ENCODE assay signal across 26 mouse cellular contexts in the genomic region with DNA sequence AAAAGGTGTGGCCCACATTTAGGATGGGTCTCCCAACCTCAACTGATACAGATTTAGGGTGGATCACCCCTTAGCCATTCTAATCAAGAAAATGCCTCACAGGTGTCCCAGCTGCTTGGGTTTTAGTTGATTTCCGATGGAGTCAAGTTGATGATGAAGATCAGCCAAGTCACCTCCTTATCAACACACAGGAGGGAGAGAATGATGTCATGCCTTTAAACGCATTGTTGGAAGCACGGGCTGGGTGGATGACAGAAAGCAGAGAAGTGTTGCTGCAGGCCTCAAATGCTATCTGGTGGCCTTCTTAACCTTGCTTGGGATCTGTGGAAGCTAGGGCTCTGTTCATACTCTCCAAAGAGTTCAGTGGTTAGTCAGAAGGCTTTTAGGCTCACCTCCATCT. TPM values are rescaled to one million over a fixed set of nuclear protein-coding genes. Genes with fewer than 3 reads are reported as not detected.
DNase-seq lines count a peak whose midpoint lies in the region; ATAC-seq and TF ChIP-seq lines count a peak whose summit lies in the region.
"Had no signal": no experiment of that assay in that cellular context is flagged by ENCODE, and none has a peak within 500 bp of the region (broad histone marks: within the 10 kb centered on the region; RNA-seq: fewer than 3 reads in every experiment).

No protein-coding gene starts in this region.

- 47% methylated on average over 3 of the region's 3 CpGs for WGBS in heart, embryonic 10.5 days
- 31% methylated on average over 3 of the region's 3 CpGs for WGBS in heart, adult 2 months
- WGBS in liver, postnatal 0 days (ENCODE audit: insufficient replicate concordance), result 57% methylated on average over 3 of the region's 3 CpGs

- H3K4me1 ChIP-seq in heart, embryonic 10.5 days, result peaks cover 14% of the 10 kb centered on the region
- peaks cover 12% of the 10 kb centered on the region for H3K4me1 ChIP-seq in heart, adult 2 months (ENCODE audit: control insufficient read depth, insufficient read depth, low read length)
- H3K4me1 ChIP-seq in megakaryocyte, embryonic 14.5 days, result peaks cover 72% of the 10 kb centered on the region
- peaks cover 22% of the 10 kb centered on the region for H3K4me1 ChIP-seq in liver, postnatal 0 days (ENCODE audit: insufficient read depth)
- H3K4me1 ChIP-seq: hindbrain, embryonic 13.5 days had no signal

- H3K27me3 ChIP-seq in heart, embryonic 10.5 days (ENCODE audit: insufficient read depth, poor library complexity, severe bottlenecking), result no peaks in the 10 kb centered on the region
- H3K27me3 ChIP-seq in heart, adult 2 months (ENCODE audit: control insufficient read depth, insufficient read depth, low read length), result no peaks in the 10 kb centered on the region
- no peaks in the 10 kb centered on the region for H3K27me3 ChIP-seq in megakaryocyte, embryonic 14.5 days (replicated peaks)
- H3K27me3 ChIP-seq in liver, postnatal 0 days (ENCODE audit: insufficient read depth, low read length), result no peaks in the 10 kb centered on the region
- H3K27me3 ChIP-seq: embryonic facial prominence, embryonic 15.5 days; heart, embryonic 15.5 days; hindbrain, embryonic 13.5 days had no signal

- no peak overlapping the region for H3K4me3 ChIP-seq in heart, embryonic 10.5 days
- H3K4me3 ChIP-seq in heart, adult 2 months, result no peak overlapping the region
- peak overlapping the region; percentile 78 for H3K4me3 ChIP-seq in megakaryocyte, embryonic 14.5 days (replicated peaks)
- H3K4me3 ChIP-seq in liver, postnatal 0 days (ENCODE audit: low read depth, low read length), result no peak overlapping the region
- H3K4me3 ChIP-seq: embryonic facial prominence, embryonic 15.5 days; erythroblast, embryonic 14.5 days; forebrain, embryonic 10.5 days; heart, embryonic 15.5 days; hindbrain, embryonic 13.5 days had no signal

- no peak for TF ChIP-seq EP300 in heart, adult 2 months (IDR thresholded peaks at IDR 0.05; ENCODE audit: insufficient read depth, low read depth, low read length)
- no peak for TF ChIP-seq EP300 in liver, postnatal 0 days (IDR thresholded peaks at IDR 0.05; ENCODE audit: low read depth)

- no peak for TF ChIP-seq POLR2A in heart, adult 2 months (IDR thresholded peaks at IDR 0.05; ENCODE audit: insufficient read depth, low read depth, low read length)

- intact Hi-C loops in heart, adult 2 months (cut with DNase I), result no loop called here

- H3K27ac ChIP-seq in heart, embryonic 10.5 days, result 0 out of 2 replicates have a peak overlapping the region, but pooled peaks have one; percentile 36
- H3K27ac ChIP-seq in heart, adult 2 months, result no peak overlapping the region
- peak overlapping the region; percentile 31 for H3K27ac ChIP-seq in liver, postnatal 0 days (ENCODE audit: low read depth)
- H3K27ac ChIP-seq: embryonic facial prominence, embryonic 15.5 days; forebrain, embryonic 10.5 days; heart, embryonic 15.5 days; hindbrain, embryonic 13.5 days; hindbrain, postnatal 0 days had no signal

- no peak overlapping the region for H3K9ac ChIP-seq in heart, adult 2 months (ENCODE audit: low read depth, low read length)
- no peak overlapping the region for H3K9ac ChIP-seq in liver, postnatal 0 days (replicated peaks)
- H3K9ac ChIP-seq: embryonic facial prominence, embryonic 15.5 days; heart, embryonic 15.5 days; hindbrain, embryonic 13.5 days had no signal

- DNase-seq in heart, embryonic 10.5 days (ENCODE audit: low spot score), result no peak
- no peak for DNase-seq in heart, adult 2 months
- no peak for DNase-seq in liver, postnatal 0 days
- DNase-seq in thymus, postnatal 0 days (ENCODE audit: low spot score), result no peak
- no peak for DNase-seq in frontal cortex, postnatal 25 days (ENCODE audit: low spot score in 2 of 2)
- DNase-seq: adrenal gland, postnatal 10 days; cerebellum, adult 11 months; cerebellum, adult 8-10 months; cerebellum, postnatal 14 days; embryo, embryonic 11 days; gastrocnemius, postnatal 36 days; heart, adult 18-20 months; heart, postnatal 14 days had no signal

- no peaks in the 10 kb centered on the region for H3K9me3 ChIP-seq in heart, embryonic 10.5 days
- peaks cover 5% of the 10 kb centered on the region; the same call in 1 of the 2 replicates for H3K9me3 ChIP-seq in megakaryocyte, embryonic 14.5 days
- no peaks in the 10 kb centered on the region for H3K9me3 ChIP-seq in liver, postnatal 0 days (ENCODE audit: low read length)
- H3K9me3 ChIP-seq: heart, embryonic 15.5 days; hindbrain, embryonic 13.5 days had no signal

- H3K36me3 ChIP-seq in heart, embryonic 10.5 days, result no peaks in the 10 kb centered on the region
- no peaks in the 10 kb centered on the region; the same call in 1 of the 2 replicates for H3K36me3 ChIP-seq in heart, adult 2 months (ENCODE audit: control insufficient read depth, insufficient read depth, low read length)
- peaks cover 5% of the 10 kb centered on the region for H3K36me3 ChIP-seq in megakaryocyte, embryonic 14.5 days (replicated peaks; ENCODE audit: low read length)
- H3K36me3 ChIP-seq in liver, postnatal 0 days (replicated peaks; ENCODE audit: insufficient read depth, low read length), result no peaks in the 10 kb centered on the region
- H3K36me3 ChIP-seq: embryonic facial prominence, embryonic 15.5 days; forebrain, embryonic 10.5 days; heart, embryonic 15.5 days; hindbrain, embryonic 13.5 days had no signal

- H3K79me2 ChIP-seq in heart, adult 2 months (replicated peaks; ENCODE audit: control insufficient read depth, insufficient read depth, low read length), result no peaks in the 10 kb centered on the region

- TF ChIP-seq CTCF in heart, adult 2 months (IDR thresholded peaks at IDR 0.05), result no peak
- no peak for TF ChIP-seq CTCF in liver, postnatal 0 days (IDR thresholded peaks at IDR 0.05; ENCODE audit: low read depth)

- no peak overlapping the region for H3K4me2 ChIP-seq in liver, postnatal 0 days (ENCODE audit: low read depth, low read length)
- H3K4me2 ChIP-seq: embryonic facial prominence, embryonic 15.5 days; heart, embryonic 15.5 days; hindbrain, embryonic 13.5 days had no signal

- ATAC-seq in megakaryocyte, adult 5-6 weeks (ENCODE audit: poor library complexity, severe bottlenecking), result no peak
- no peak for ATAC-seq in liver, postnatal 0 days
- ATAC-seq: forebrain, embryonic 14.5 days; hindbrain, postnatal 0 days had no signal

RNA-seq across cellular contexts. Expression of a gene that starts 28.2 kb away (rescaled TPM):
- polyA plus RNA-seq in heart, embryonic 10.5 days (2016; fragmentation: Nextera tagmentation; extraction: Ambion mirVana), result 29.6 and 37.0 TPM in 2 replicates
- 100 to 1,000 TPM in 1 of 2 experiments, 10 to 100 TPM in 1; 98.2 to 122 TPM for total RNA-seq in heart, adult 2 months (2021)
- polyA plus RNA-seq in heart, adult 2 months (2012; rRNA removed), result 136 and 182 TPM in 2 replicates
- polyA plus RNA-seq in megakaryocyte, embryonic 14.5 days (2012; ENCODE audit: insufficient read depth, low replicate concordance), result 2.0 and 13.1 TPM in 2 replicates
- total RNA-seq in megakaryocyte, adult 5-6 weeks (2015), result 66.6 and 68.3 TPM in 2 replicates
- 63.3 and 64.6 TPM in 2 replicates for total RNA-seq in megakaryocyte, adult 5-6 weeks (2017)
- polyA plus RNA-seq in liver, postnatal 0 days (2015; fragmentation: Nextera tagmentation; extraction: Ambion mirVana), result 25.5 and 26.4 TPM in 2 replicates
- polyA plus RNA-seq in thymus, postnatal 0 days (2015; fragmentation: Nextera tagmentation; extraction: Ambion mirVana), result 42.7 and 44.1 TPM in 2 replicates

RNA-seq across cellular contexts. Expression of a gene that starts 42.6 kb away (rescaled TPM):
- not detected in 2 replicates for polyA plus RNA-seq in heart, embryonic 10.5 days (2016; fragmentation: Nextera tagmentation; extraction: Ambion mirVana)
- total RNA-seq in heart, adult 2 months (2021), result not detected
- polyA plus RNA-seq in heart, adult 2 months (2012; rRNA removed), result not detected in 2 replicates
- not detected in 2 replicates for polyA plus RNA-seq in megakaryocyte, embryonic 14.5 days (2012; ENCODE audit: insufficient read depth, low replicate concordance)
- 0.29 TPM in 1 of 2 replicates, not detected in the other for total RNA-seq in megakaryocyte, adult 5-6 weeks (2015)
- total RNA-seq in megakaryocyte, adult 5-6 weeks (2017), result not detected in 2 replicates
- not detected in 2 replicates for polyA plus RNA-seq in liver, postnatal 0 days (2015; fragmentation: Nextera tagmentation; extraction: Ambion mirVana)
- not detected in 2 replicates for polyA plus RNA-seq in thymus, postnatal 0 days (2015; fragmentation: Nextera tagmentation; extraction: Ambion mirVana)
- total RNA-seq: adrenal gland, postnatal 10 days; common myeloid progenitor, adult 5-6 weeks; gastrocnemius, postnatal 36 days; heart, adult 18-20 months; heart, postnatal 14 days; hematopoietic stem cell, adult 5-6 weeks; hindbrain, postnatal 0 days had no signal
- polyA plus RNA-seq: C2C12; embryonic facial prominence, embryonic 11.5 days; embryonic facial prominence, embryonic 15.5 days; erythroblast, embryonic 14.5 days; forebrain, embryonic 10.5 days; forebrain, embryonic 14.5 days; heart, embryonic 15.5 days; hindbrain, embryonic 13.5 days; hindbrain, postnatal 0 days had no signal

RNA-seq across cellular contexts. Expression of a gene that starts 50.9 kb away (rescaled TPM):
- 43.2 and 43.9 TPM in 2 replicates for polyA plus RNA-seq in heart, embryonic 10.5 days (2016; fragmentation: Nextera tagmentation; extraction: Ambion mirVana)
- 10 to 100 TPM; 23.6 to 24.0 TPM for total RNA-seq in heart, adult 2 months (2021)
- polyA plus RNA-seq in heart, adult 2 months (2012; rRNA removed), result 12.5 and 20.2 TPM in 2 replicates
- polyA plus RNA-seq in megakaryocyte, embryonic 14.5 days (2012; ENCODE audit: insufficient read depth, low replicate concordance), result 3.8 TPM in 2 replicates
- 66.2 and 67.3 TPM in 2 replicates for total RNA-seq in megakaryocyte, adult 5-6 weeks (2015)
- total RNA-seq in megakaryocyte, adult 5-6 weeks (2017), result 73.9 and 78.5 TPM in 2 replicates
- 16.3 and 16.6 TPM in 2 replicates for polyA plus RNA-seq in liver, postnatal 0 days (2015; fragmentation: Nextera tagmentation; extraction: Ambion mirVana)
- polyA plus RNA-seq in thymus, postnatal 0 days (2015; fragmentation: Nextera tagmentation; extraction: Ambion mirVana), result 30.2 and 40.9 TPM in 2 replicates
